Mouse (Mus musculus): ENCODE results near the gene Sema3f. TPM values are rescaled to one million over a fixed set of nuclear protein-coding genes. Genes with fewer than 3 reads are reported as not detected.

Sema3f gene
- 0.23 TPM in 1 of 2 replicates, not detected in the other for total RNA-seq (2017)

DNA sequence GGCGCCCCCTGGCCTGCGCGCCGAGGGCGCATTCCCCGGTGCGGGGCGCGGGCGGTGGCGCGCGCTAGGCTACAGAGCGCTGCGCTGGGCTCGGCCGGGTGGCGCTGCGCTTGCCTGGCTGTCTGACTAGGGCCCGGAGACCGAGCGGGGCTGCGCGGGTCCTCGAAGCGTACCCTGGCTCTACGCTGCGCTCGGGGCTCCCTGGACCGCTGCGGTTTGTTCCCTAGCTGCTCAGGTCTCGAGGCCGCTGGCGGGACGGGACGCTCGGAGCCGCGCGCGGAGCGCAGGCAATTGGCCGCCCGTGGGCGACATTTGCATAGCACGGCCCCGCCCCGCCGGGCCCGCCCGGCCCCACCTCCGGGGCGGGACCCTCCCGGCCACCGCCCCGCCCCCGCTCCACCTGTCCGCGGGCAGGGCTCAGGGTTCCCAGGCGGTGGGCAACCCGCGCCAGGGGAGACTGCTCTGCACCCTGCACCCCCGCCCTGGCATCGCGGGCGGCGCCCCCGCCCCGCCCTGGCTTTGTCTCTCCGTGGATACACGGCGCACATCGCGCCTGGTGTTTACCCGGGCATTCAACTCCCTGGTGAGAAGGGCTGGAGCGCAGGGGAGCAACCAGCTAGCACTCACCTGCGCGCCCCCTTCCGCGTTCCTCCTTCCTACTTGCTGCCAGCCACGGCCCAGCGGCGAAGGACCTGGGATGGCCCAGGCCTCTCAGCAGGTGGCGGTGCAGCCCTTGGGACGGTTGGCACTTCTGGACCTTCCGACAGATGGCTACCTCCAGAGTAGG is at the start of gene Sema3f:
TSS of gene Sema3f (minus strand) at position 779 of the 787 bp plus-strand sequence.
- peak; percentile 67 for ATAC-seq (replicated peaks; ENCODE audit: low read depth, poor library complexity, severe bottlenecking)

- no peak for ATAC-seq (replicated peaks; ENCODE audit: low read depth, poor library complexity, severe bottlenecking)
Measured at GRCm38 (mm10) chr9:107759593-107759992, 49.3 kb upstream of the Sema3f start.

DNA sequence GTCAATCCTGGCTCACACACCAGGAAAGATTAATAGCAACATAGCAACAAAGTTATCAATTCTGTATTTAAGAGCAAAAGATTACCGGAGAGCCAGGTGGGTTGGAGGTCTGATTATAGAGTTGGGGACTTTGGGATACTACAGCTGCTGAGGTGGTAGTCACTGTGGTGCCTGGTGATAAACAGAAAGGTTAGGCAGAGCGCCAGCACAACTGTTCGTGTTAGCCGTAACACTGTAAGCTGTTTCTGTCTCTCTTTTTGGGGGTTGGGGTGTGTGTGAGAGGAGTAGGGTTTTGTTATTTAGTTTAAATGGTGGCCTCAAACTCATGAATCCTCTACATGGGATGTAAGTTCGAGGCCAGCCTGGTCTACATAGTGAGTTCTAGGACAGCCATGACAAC is 40.1 kb upstream of the Sema3f start:
- ATAC-seq (replicated peaks; ENCODE audit: low read depth, poor library complexity, severe bottlenecking) = no peak

DNA sequence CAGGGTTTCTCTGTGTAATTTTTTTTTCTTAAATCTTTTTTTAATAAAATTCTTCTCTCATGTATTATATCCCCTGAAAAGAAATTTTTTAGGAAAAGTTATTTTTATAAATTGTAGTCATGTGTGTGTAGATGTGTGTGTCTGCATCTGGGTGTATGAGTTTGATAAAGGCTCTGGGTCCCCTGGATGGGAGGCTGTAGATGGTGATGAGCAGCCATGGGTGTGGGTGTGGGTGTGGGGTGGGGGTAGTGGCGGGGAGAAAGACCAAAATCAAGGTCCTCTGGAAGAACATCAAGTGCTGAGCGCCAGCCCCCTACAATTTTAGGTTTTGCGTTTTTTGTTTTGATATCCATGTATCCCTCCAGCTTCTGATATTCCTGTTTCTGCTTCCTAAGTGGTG is 37.8 kb upstream of the Sema3f start:
- ATAC-seq (replicated peaks; ENCODE audit: low read depth, poor library complexity, severe bottlenecking) = no peak

- peak; percentile 53 for ATAC-seq (replicated peaks; ENCODE audit: low read depth, poor library complexity, severe bottlenecking)
Measured at GRCm38 (mm10) chr9:107747310-107747709, 37.0 kb upstream of the Sema3f start.

DNA sequence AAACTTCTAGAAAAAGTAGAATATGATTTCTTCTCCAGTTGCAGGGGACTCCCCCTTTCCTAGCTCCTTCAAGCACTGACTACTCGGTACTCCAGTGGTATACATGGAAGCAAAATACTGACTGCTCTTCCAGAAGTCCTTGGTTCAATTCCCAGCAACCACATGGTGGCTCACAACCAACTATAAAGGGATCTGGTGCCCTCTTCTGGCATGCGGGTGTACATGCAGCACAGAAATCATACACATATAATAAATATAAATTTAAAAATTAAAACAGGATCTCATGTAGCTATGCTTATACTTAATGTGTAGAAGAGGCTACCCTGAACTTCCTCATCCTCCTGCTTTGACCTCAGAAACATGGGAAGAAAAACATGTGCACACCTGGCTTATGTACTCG is 36.4 kb upstream of the Sema3f start:
- ATAC-seq (replicated peaks; ENCODE audit: low read depth, poor library complexity, severe bottlenecking) = no peak

- ATAC-seq (replicated peaks; ENCODE audit: low read depth, poor library complexity, severe bottlenecking) = no peak
Measured at GRCm38 (mm10) chr9:107744061-107744460, 33.8 kb upstream of the Sema3f start.

GRCm38 (mm10) chr9:107738841-107739202 is 28.5 kb upstream of the Sema3f start:
- ATAC-seq (replicated peaks; ENCODE audit: low read depth, poor library complexity, severe bottlenecking) = peak; percentile 38; the same call in 1 of the 2 replicates

DNA sequence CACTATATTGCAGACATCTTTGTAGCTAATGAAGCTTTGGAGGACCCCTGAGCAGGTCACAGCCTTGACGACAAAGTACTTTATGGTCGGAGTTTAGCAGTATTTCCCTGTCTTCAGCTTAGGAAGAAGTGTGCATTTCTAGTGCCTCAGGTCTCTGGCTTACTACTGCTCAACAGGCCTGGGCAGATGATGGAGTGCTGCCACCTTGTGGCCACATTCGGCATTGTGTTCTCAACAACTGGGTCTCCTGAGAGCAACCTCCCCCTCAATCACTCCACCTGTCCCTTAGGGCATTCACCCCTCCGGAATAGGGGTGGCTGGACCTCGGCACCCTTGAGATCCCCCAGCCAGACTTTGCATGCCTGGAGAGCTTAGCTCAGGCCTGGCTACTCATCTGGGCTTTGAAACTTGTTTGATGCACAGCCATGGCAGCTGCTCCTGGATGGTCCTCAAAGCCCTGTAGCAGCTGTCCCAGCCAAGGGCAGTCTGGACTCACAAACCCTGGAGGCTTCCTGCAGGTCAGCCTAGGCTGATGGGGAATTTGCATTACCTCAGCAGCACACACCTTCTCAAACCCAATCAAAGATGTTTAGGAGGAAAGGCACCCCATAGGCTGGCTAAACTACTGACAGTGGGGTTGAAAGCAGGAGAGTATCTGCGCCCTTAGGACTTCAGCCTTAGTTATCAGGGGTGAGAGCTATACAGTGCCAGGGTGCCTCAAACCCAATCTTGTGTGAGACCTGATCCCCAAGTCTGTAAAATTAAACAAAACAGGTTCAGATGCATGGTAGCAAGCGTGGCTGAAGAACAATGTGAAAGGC is 28.0 kb upstream of the Sema3f start:
- ATAC-seq (replicated peaks; ENCODE audit: low read depth, poor library complexity, severe bottlenecking) = peak; percentile 59

DNA sequence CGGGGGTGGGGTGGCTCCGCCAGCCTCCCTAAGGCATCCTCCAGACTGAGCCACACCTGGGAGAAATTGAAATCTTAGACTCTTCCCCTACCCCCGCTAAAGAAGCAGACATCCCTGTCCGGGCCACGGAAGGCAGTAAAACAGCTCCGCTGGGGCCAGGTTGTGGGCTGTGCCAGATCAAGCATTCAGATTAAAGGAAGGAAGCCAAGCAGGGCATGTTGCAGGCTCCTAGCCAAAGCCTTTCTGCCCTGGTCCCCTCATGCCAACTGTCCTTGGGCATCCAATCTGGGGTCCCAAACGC is 25.9 kb upstream of the Sema3f start:
- ATAC-seq (replicated peaks; ENCODE audit: low read depth, poor library complexity, severe bottlenecking) = no peak; the same call in 1 of the 2 replicates

GRCm38 (mm10) chr9:107735356-107736184 is 25.3 kb upstream of the Sema3f start:
- no peak for ATAC-seq (replicated peaks; ENCODE audit: low read depth, poor library complexity, severe bottlenecking)

GRCm38 (mm10) chr9:107734567-107734971 is 24.3 kb upstream of the Sema3f start:
- ATAC-seq (replicated peaks; ENCODE audit: low read depth, poor library complexity, severe bottlenecking) = no peak

- no peak for ATAC-seq (replicated peaks; ENCODE audit: low read depth, poor library complexity, severe bottlenecking)
Measured at GRCm38 (mm10) chr9:107729709-107730108, 19.4 kb upstream of the Sema3f start.

- ATAC-seq (replicated peaks; ENCODE audit: low read depth, poor library complexity, severe bottlenecking) = no peak
Measured at GRCm38 (mm10) chr9:107728919-107729670, 18.8 kb upstream of the Sema3f start.

DNA sequence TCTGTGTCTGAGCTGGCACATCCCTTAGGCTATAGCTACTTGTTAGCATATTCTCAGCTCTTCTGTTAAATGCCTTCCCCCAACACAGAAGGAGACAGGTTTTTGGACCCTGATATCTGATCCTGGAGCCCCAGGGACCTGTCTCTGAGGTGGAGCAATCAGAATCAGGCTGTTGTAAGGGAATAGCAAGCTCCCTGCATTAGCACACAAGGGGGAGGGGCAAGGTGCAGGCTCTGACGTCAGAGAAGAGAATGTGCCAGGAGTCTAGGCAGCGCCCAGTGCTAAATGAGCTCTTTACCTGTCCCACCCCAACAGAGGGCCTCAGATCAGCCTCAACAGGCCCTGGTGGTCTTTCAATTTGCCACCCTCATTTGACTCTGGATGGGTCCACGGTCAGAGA is 16.8 kb upstream of the Sema3f start:
- no peak for ATAC-seq (replicated peaks; ENCODE audit: low read depth, poor library complexity, severe bottlenecking)

DNA sequence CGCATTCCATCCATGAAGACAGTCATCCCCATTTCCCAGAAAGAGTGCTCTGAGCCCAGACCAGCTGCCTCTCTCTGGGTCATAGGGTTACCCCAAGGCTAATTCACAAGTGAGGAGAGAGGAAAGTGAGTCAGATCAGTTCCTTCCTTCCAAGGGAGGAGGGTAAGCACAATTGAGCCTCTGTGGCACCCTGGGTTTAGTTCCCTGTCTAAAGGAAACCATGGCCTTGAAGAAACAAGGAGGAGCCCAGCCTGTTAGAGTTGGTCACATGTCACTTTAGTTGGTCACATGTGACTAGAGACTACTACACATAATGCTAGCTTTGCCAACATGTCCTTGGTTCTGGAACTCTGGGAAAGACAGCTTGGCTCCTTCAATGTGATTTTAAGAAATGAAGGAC is 14.5 kb upstream of the Sema3f start:
- ATAC-seq (replicated peaks; ENCODE audit: low read depth, poor library complexity, severe bottlenecking) = no peak

DNA sequence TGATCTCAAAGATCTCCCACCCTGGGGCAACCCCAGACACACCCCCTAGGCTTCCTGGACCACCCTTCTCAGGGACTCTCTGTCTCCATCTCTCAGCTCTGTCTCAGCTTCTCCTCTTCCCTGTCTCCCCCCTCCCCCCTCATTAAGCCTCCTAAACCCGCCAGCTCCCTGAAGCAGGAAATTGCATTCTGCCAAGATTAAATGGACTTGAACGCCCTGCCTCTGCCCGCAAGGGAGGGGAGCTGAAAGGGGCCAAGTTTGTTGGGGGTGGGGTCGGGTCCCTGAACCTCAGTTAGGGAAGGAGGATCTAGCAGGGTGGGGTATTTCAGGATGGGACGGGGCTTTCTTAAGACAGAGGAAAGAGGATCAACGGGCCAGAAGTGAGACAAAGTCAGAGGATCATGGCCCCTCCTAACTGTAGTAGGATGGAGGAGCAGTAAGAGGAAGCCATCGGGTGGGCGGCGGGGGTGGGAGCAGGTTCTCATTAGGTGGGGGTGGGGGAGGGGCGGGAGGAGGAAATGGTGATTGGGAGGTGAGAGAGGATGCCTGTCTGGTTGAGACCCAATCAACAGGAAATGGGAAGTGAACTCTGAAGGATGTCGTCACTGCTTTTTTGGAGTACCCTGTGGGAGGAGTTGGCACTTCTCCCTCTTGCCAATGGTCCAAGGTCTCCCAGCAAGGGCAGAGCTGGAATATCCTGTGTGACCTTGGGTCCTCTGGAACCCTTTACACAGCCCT is 13.7 kb upstream of the Sema3f start:
- ATAC-seq (replicated peaks; ENCODE audit: low read depth, poor library complexity, severe bottlenecking) = peak; percentile 40

DNA sequence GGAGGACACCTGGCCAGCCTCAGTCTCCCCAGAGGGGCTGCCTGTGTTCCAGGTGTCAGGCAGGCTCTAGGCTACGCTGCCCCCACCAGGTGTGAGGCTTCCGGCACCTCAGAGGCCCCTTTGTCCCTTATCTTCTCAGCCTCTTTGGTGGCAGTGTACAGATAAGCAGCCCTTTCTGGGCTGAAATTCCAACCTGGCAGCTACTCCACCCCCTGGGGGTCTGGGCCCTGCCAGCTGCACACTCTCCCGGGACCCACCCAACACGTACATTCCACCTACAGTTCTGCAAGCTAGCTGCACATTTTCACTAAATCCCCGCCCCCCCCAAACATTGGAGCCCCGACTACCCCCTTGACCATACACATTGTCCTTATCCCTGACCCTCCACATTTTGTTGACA is 13.0 kb upstream of the Sema3f start:
- no peak for ATAC-seq (replicated peaks; ENCODE audit: low read depth, poor library complexity, severe bottlenecking)

DNA sequence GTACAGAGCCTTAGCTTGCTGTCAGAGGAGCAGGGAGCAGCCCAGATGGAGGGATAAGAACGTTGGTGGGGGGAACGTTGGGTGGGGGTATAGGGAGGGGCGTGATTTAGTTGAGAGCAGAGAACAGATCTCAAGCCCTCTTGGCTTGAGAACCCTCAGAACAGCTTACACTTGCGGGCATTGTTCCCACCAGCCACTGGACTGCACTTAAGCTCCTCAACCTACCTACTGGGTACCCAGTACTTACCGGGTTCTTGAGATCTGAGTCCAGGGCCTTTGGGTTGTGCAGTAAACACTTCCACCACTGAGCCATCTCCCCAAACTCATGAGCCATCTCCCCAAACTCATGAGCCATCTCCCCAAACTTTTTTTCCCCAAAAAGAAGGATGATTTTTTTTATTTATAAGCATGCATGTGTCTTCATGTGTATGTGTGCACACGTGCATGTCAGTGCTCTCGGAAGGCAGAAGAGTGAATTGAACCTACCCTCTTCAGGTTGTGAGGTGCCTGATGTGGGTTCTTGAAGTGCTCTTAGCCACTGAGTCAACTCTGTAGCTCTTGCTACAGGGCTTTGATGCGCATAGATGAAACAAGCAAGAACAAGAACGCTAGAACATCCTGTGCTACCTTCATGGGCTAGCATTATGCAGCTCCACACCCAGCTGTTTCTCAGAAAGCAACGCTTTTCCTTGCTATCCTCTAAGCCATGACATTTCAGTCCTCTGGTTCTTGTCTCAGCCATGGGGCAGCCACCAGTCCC is 8.7 kb upstream of the Sema3f start:
- ATAC-seq (replicated peaks; ENCODE audit: low read depth, poor library complexity, severe bottlenecking) = no peak

All from common myeloid progenitor, adult 5-6 weeks (primary cell).